Mouse (Mus musculus): Measurements from ENCODE around the gene Qrsl1. TPM values are rescaled to one million over a fixed set of nuclear protein-coding genes. Genes with fewer than 3 reads are reported as not detected.
"Not testable (repeated sequence)": the region's sequence is repeated elsewhere in the genome, so short reads cannot be mapped to it uniquely, and the experiment has no call there.

Gene Qrsl1
- polyA plus RNA-seq (2014; fragmentation: Nextera tagmentation; extraction: Ambion mirVana), result 26.3 and 33.1 TPM in 2 replicates

DNA sequence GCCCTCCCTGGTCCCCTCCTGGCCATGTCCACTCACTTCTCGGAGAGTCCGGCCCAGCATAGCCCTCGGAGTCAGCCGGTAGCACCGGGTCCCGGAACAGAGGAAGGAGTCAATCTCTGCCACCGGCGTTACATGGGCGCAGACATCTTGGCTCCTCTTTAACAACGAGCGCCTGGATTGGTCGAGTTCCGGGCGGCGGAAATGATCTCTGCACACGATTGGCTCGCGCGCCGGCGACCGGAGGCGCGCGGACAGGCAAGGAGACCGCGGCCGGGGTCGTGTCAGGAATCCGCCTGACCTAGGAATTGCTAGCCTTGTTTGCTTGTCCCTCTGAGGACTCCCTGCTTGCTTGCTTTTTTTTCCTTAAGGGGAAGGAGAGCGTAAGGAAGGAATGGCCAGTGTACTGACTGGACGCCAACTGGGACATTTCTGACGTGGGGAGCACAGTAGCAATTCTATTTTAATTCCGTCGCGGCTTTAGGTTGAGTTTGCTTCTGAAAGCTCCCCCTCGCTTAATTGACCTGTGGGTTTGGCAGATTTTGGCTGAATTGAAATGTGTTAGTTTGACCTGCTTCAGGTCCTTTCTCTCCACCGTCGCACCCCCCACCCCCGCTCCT, at the start of gene Qrsl1, which contains the start of gene Rtn4ip1:
Qrsl1 (minus strand) TSS at position 168 of the 617 bp plus-strand sequence.
Rtn4ip1 (plus strand) TSS at position 230 of the 617 bp plus-strand sequence.
- Histone ChIP-seq H3K27ac (ENCODE audit: low read depth, low read length) (peak within 1 kb of the TSS; percentile 80; the same call in 1 of the 2 replicates), H3K27me3 (ENCODE audit: control insufficient read depth, insufficient read depth, low read length) (no peaks in the 10 kb centered on the region), H3K4me3 (ENCODE audit: low read length) (peak within 1 kb of the TSS; percentile 86), H3K4me1 (ENCODE audit: control insufficient read depth, insufficient read depth, low read length) (peaks cover 13% of the 10 kb centered on the region), H3K9ac (ENCODE audit: low read depth, low read length) (peak within 1 kb of the TSS; percentile 74), H3K36me3 (ENCODE audit: control insufficient read depth, insufficient read depth, low read length) (no peaks in the 10 kb centered on the region), H3K9me3 (ENCODE audit: control insufficient read depth, low read length) (no peaks in the 10 kb centered on the region), H3K4me2 (replicated peaks; ENCODE audit: low read depth, low read length) (peak within 1 kb of the TSS; percentile 65)
- peak; percentile 98 for ATAC-seq (ENCODE audit: low FRiP score, low TSS enrichment)
- WGBS, result 1% methylated on average over 40 of the region's 40 CpGs

DNA sequence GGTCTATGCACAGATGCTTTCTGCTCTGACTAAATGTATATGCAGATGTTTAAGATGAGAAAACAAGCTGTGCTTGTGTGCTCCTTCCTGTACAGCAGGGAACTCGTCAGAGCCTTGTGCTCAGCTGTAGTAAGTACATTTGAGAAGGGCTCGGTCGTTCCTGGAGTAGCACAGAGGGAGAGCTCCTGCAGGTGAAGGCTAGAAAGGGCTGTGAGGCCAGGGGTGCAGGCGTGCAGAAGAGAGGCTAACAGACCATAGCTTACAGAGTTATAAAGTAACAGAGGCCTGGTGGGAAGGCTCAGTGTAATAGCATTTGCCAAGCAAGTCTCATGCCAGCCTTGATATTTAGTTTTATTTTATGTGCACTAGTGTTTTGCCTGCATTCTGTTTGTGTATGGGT, 43.9 kb upstream of the Qrsl1 start:
- H3K4me1 ChIP-seq (ENCODE audit: control insufficient read depth, insufficient read depth, low read length), result no peaks in the 10 kb centered on the region
- no peak overlapping the region for H3K4me2 ChIP-seq (replicated peaks; ENCODE audit: low read depth, low read length)
- no peak overlapping the region for H3K9ac ChIP-seq (ENCODE audit: low read depth, low read length)
- no peak overlapping the region for H3K4me3 ChIP-seq (ENCODE audit: low read length)
- no peaks in the 10 kb centered on the region for H3K27me3 ChIP-seq (ENCODE audit: control insufficient read depth, insufficient read depth, low read length)
- peaks cover 5% of the 10 kb centered on the region; the same call in 1 of the 2 replicates for H3K36me3 ChIP-seq (ENCODE audit: control insufficient read depth, insufficient read depth, low read length)
- no peak overlapping the region for H3K27ac ChIP-seq (ENCODE audit: low read depth, low read length)
- no peaks in the 10 kb centered on the region for H3K9me3 ChIP-seq (ENCODE audit: control insufficient read depth, low read length)
- WGBS, result 55% methylated on average over 4 of the region's 4 CpGs
- peak; percentile 65; the same call in 1 of the 2 replicates for ATAC-seq (ENCODE audit: low FRiP score, low TSS enrichment)

DNA sequence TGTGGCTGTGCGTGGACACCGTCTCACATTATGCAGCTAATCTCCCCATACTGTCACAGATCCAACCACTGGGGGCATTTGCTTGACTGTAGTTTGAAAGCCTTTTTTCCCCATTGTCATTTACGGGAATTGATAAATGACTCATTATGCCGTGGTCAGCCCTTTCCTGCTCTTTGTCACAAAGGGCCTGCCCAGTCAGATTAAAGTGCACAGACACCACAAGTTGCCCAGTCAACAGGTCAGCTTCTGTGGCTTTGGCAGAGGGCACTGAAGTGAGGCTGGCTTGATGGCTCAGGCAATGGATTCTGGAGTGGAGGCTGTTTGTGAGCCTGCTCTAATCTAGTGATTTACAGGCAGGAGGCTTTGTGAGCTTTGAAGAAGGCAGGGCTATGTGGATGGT, 42.2 kb upstream of the Qrsl1 start:
- Histone ChIP-seq H3K27ac (ENCODE audit: low read depth, low read length) (no peak overlapping the region), H3K4me3 (ENCODE audit: low read length) (no peak overlapping the region), H3K9ac (ENCODE audit: low read depth, low read length) (no peak overlapping the region), H3K27me3 (ENCODE audit: control insufficient read depth, insufficient read depth, low read length) (no peaks in the 10 kb centered on the region), H3K9me3 (ENCODE audit: control insufficient read depth, low read length) (no peaks in the 10 kb centered on the region), H3K4me1 (ENCODE audit: control insufficient read depth, insufficient read depth, low read length) (no peaks in the 10 kb centered on the region), H3K36me3 (ENCODE audit: control insufficient read depth, insufficient read depth, low read length) (peaks cover 5% of the 10 kb centered on the region; the same call in 1 of the 2 replicates), H3K4me2 (replicated peaks; ENCODE audit: low read depth, low read length) (no peak overlapping the region)
- no peak for ATAC-seq (ENCODE audit: low FRiP score, low TSS enrichment)
- WGBS, result 72% methylated on average over 4 of the region's 4 CpGs

DNA sequence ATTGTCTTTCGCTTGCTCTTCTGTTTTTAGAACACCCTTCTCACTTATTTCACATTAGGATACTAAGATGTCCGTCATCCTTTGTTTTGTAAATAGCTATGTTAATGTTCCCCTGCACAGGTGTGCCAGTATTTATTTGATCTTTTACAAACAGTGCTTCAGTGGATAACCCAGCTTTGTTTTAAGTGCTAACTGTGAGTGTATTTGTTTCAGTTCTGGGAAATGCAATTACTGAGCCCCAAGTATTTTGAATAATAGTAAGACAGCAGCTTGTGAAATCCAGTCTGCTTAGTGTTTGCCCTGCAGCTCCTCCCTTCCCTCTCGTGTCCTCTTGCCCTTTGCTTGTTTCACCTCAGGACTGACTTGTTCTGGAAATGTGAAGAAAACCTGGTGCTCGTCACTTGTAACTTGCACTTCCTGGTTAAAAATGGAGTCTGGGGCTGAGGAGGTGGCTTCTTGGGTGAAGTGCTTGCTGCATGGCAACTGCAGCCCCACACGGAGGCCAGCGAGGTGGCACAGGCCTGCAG, 37.7 kb upstream of the Qrsl1 start:
- no peak overlapping the region for H3K9ac ChIP-seq (ENCODE audit: low read depth, low read length)
- H3K27me3 ChIP-seq (ENCODE audit: control insufficient read depth, insufficient read depth, low read length), result no peaks in the 10 kb centered on the region
- no peak overlapping the region for H3K27ac ChIP-seq (ENCODE audit: low read depth, low read length)
- no peaks in the 10 kb centered on the region for H3K36me3 ChIP-seq (ENCODE audit: control insufficient read depth, insufficient read depth, low read length)
- 75% methylated on average over 6 of the region's 6 CpGs for WGBS
- H3K4me1 ChIP-seq (ENCODE audit: control insufficient read depth, insufficient read depth, low read length), result no peaks in the 10 kb centered on the region
- no peak overlapping the region for H3K4me3 ChIP-seq (ENCODE audit: low read length)
- H3K4me2 ChIP-seq (replicated peaks; ENCODE audit: low read depth, low read length), result no peak overlapping the region
- no peak for ATAC-seq (ENCODE audit: low FRiP score, low TSS enrichment)
- H3K9me3 ChIP-seq (ENCODE audit: control insufficient read depth, low read length), result no peaks in the 10 kb centered on the region

DNA sequence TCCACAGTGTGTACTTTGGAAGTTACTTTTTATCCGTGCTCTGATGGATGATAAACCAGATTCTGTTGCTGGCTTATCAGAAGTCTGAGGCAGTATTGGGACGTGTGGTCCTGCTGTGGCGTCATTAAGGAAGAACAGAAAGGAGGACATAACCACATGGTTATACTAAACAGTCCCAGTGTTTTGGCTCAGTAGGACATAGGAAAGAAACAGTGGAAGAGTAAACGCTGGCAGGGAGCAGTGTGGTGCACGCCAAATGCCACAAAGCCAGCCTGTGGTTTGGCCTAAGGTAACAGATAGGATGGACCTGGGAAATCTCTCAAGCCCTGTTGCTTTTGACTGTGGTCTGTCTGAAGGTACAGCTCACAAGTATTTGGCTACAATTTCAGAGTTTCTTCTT, 27.1 kb upstream of the Qrsl1 start:
- Histone ChIP-seq H3K9ac (ENCODE audit: low read depth, low read length) (no peak overlapping the region), H3K36me3 (ENCODE audit: control insufficient read depth, insufficient read depth, low read length) (peaks cover 3% of the 10 kb centered on the region; the same call in 1 of the 2 replicates), H3K4me1 (ENCODE audit: control insufficient read depth, insufficient read depth, low read length) (no peaks in the 10 kb centered on the region), H3K4me2 (replicated peaks; ENCODE audit: low read depth, low read length) (no peak overlapping the region), H3K9me3 (ENCODE audit: control insufficient read depth, low read length) (no peaks in the 10 kb centered on the region), H3K27me3 (ENCODE audit: control insufficient read depth, insufficient read depth, low read length) (no peaks in the 10 kb centered on the region), H3K4me3 (ENCODE audit: low read length) (no peak overlapping the region), H3K27ac (ENCODE audit: low read depth, low read length) (no peak overlapping the region)
- 87% methylated on average over 5 of the region's 5 CpGs for WGBS
- ATAC-seq (ENCODE audit: low FRiP score, low TSS enrichment), result no peak

DNA sequence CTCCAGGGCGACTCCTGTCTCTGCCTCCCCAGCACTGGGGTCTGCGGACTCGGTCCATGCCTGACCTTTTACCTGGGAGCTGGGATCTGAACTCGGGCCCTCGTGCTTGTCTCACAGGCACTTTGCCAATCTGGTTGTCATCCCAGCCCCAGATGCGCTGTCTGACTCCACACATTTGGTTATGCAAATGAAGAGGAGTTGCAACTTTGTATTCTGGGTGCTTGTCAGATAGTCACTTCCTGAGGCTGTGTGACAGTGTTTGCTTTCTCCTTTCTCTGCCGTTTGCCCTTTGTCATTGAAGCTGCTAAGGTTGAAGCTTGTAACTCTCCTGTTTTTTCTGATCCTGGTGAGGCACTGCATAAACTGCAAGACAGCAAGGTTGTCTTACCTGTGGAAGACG, 26.2 kb upstream of the Qrsl1 start:
- Histone ChIP-seq H3K9ac (ENCODE audit: low read depth, low read length) (no peak overlapping the region), H3K27me3 (ENCODE audit: control insufficient read depth, insufficient read depth, low read length) (no peaks in the 10 kb centered on the region), H3K4me2 (replicated peaks; ENCODE audit: low read depth, low read length) (no peak overlapping the region), H3K4me3 (ENCODE audit: low read length) (no peak overlapping the region), H3K4me1 (ENCODE audit: control insufficient read depth, insufficient read depth, low read length) (no peaks in the 10 kb centered on the region), H3K36me3 (ENCODE audit: control insufficient read depth, insufficient read depth, low read length) (peaks cover under 1% of the 10 kb centered on the region; the same call in 1 of the 2 replicates), H3K27ac (ENCODE audit: low read depth, low read length) (no peak overlapping the region), H3K9me3 (ENCODE audit: control insufficient read depth, low read length) (no peaks in the 10 kb centered on the region)
- no peak for ATAC-seq (ENCODE audit: low FRiP score, low TSS enrichment)
- WGBS, result 80% methylated on average over 8 of the region's 8 CpGs

DNA sequence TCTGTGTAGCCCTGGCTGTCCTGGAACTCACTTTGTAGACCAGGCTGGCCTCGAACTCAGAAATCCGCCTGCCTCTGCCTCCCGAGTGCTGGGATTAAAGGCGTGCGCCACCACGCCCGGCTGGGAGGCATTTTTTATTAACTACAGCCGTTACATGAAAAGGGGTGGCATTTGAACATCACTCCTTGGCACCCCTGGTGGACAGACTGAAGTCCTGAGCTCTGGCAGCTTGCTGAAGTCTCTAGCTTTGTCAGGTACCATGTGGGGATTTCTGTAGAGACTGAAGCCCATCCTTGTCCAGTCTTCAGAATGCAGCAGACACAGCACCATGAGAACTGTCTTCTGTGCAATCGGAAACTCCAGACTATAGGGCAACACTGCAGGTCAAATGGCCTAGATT, 24.2 kb upstream of the Qrsl1 start:
- H3K27ac ChIP-seq (ENCODE audit: low read depth, low read length); H3K4me2 ChIP-seq (replicated peaks; ENCODE audit: low read depth, low read length); H3K9ac ChIP-seq (ENCODE audit: low read depth, low read length); H3K4me3 ChIP-seq (ENCODE audit: low read length); H3K9me3 ChIP-seq (ENCODE audit: control insufficient read depth, low read length); H3K36me3 ChIP-seq (ENCODE audit: control insufficient read depth, insufficient read depth, low read length); ATAC-seq (ENCODE audit: low FRiP score, low TSS enrichment); H3K27me3 ChIP-seq (ENCODE audit: control insufficient read depth, insufficient read depth, low read length); H3K4me1 ChIP-seq (ENCODE audit: control insufficient read depth, insufficient read depth, low read length): not testable (repeated sequence)
- WGBS, result 90% methylated on average over 8 of the region's 9 CpGs

DNA sequence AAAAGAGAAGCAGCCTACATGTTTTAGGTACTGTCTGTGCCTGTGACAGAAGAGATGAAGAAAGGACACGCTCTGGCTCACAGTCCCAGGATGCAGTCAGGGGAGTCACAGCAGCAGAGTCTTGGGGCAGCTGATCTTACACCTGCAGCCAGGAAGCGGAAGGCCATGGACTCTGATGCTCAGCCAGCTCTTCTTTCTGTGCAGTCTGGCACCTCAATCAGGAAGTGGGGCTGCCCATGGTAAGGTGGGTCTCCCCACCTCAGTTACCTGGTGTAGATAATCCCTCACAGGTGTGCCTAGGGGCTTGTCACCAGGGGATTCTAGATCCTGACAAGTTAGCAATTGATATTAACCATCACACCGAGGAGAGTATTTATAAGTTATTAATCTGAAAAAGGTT, 21.6 kb upstream of the Qrsl1 start:
- H3K9me3 ChIP-seq (ENCODE audit: control insufficient read depth, low read length), result no peaks in the 10 kb centered on the region
- ATAC-seq (ENCODE audit: low FRiP score, low TSS enrichment), result no peak
- no peaks in the 10 kb centered on the region for H3K36me3 ChIP-seq (ENCODE audit: control insufficient read depth, insufficient read depth, low read length)
- H3K27ac ChIP-seq (ENCODE audit: low read depth, low read length), result no peak overlapping the region
- H3K9ac ChIP-seq (ENCODE audit: low read depth, low read length), result no peak overlapping the region
- H3K27me3 ChIP-seq (ENCODE audit: control insufficient read depth, insufficient read depth, low read length), result no peaks in the 10 kb centered on the region
- H3K4me3 ChIP-seq (ENCODE audit: low read length), result no peak overlapping the region
- no peaks in the 10 kb centered on the region for H3K4me1 ChIP-seq (ENCODE audit: control insufficient read depth, insufficient read depth, low read length)
- WGBS, result 92% methylated on average over 3 of the region's 3 CpGs
- H3K4me2 ChIP-seq (replicated peaks; ENCODE audit: low read depth, low read length), result no peak overlapping the region

Data from kidney, embryonic 14.5 days (tissue).